Mouse (Mus musculus): ENCODE results near the gene Nkx6-2. TPM values are rescaled to one million over a fixed set of nuclear protein-coding genes. Genes with fewer than 3 reads are reported as not detected.

The Nkx6-2 gene
- total RNA-seq, 1 experiment from 2014 or later: not detected

DNA sequence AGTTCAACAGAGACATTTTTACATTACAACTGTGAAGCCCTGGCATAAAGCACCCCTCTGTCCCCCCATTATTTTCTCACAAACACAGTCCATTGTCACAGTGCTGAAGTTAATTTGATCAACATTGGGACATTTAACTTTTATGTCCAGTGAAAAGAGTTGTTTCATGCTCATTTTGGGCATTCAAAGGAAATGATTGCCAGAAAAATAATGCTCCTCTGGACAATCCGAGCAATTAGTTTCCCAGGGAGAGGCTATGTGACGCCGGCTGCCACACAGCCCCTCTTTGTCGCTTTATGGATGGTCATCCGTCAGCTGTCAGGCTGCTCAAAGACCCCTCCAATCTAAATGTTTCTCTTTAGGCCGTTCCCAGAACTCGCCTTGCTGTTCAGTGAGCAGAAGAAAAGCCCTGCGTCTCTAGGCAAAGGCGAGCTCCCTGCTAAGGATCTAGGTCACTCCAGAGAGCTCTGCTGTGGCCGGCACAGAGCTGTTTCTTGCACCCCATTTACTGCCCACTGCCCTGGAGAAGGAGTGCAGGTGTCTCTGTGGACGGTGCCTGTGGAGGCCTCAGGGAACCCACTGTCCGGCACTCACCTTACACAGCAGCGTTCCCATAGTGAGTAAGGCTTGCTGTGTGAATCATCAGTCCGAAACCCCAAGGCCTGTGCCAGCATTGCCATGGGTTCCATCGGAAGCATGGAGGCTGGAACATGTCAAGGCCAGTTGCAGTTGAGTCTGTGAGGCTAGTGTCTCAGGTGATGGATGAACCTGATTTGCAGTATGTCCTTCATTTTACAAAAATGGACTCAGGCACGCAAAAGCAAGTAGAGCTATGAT lies 51.8 kb downstream of the Nkx6-2 start:
- ATAC-seq (replicated peaks; ENCODE audit: low read depth, poor library complexity, severe bottlenecking): no peak

Other genes with a start within 250 kb of the Nkx6-2 start
- gene Inpp5a, start 193.7 kb downstream of the Nkx6-2 start, total RNA-seq (2017): 3.3 and 6.3 TPM in 2 replicates
- not detected in 2 replicates for gene Cfap46, start 101.0 kb upstream of the Nkx6-2 start, total RNA-seq (2017)

Data from common myeloid progenitor, adult 5-6 weeks (primary cell).